Mouse (Mus musculus): ENCODE results near the gene Gm20403. TPM values are rescaled to one million over a fixed set of nuclear protein-coding genes. Genes with fewer than 3 reads are reported as not detected.
"Not testable (repeated sequence)": the region's sequence is repeated elsewhere in the genome, so short reads cannot be mapped to it uniquely, and the experiment has no call there.

Gm20403 gene
- polyA plus RNA-seq, 1 experiment: not detected

DNA sequence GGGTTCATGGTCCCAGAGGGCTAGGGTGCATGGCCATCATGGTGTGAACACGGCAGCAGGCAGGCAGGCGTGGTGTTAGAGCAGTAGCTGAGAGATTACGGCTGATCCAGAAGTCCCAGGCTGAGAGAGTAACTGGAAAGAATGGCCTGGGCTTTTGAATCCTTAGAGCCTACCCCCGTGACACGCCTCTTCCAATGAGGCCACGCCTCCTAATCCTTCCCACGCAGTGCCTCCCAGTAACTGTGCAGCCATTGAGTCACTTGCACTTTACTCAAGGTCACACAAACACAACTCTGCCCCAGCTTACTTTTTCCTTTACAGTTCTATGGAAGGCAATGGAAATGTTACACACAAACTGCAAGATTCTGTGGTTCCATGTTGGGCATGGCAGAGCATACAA lies 19.7 kb upstream of the Gm20403 start:
- 0 out of 2 replicates have a peak, but pooled peaks cover 4% of the 10 kb centered on the region for H3K9me3 ChIP-seq (replicated peaks; ENCODE audit: control insufficient read depth, insufficient read depth, low read length, poor library complexity, severe bottlenecking)
- no peaks in the 10 kb centered on the region for H3K27me3 ChIP-seq (ENCODE audit: control insufficient read depth, insufficient read depth, low read length, poor library complexity, severe bottlenecking)
- H3K4me3 ChIP-seq (ENCODE audit: low read depth, low read length): no peak overlapping the region
- no peaks in the 10 kb centered on the region for H3K36me3 ChIP-seq (ENCODE audit: control insufficient read depth, insufficient read depth, low read length, poor library complexity, severe bottlenecking)
- no peak overlapping the region for H3K9ac ChIP-seq (ENCODE audit: low read depth, poor library complexity, severe bottlenecking)
- peaks cover 1% of the 10 kb centered on the region for H3K4me1 ChIP-seq (ENCODE audit: control insufficient read depth, insufficient read depth, low read length)
- H3K27ac ChIP-seq (ENCODE audit: insufficient read depth, low read length): no peak overlapping the region
- TF ChIP-seq EP300 (IDR thresholded peaks at IDR 0.05; ENCODE audit: insufficient read depth, low read depth, low read length): no peak
- no peak for TF ChIP-seq CTCF (IDR thresholded peaks at IDR 0.05; ENCODE audit: low read depth, low read length)
- no peak for TF ChIP-seq POLR2A (IDR thresholded peaks at IDR 0.05; ENCODE audit: insufficient read depth, low read length)

DNA sequence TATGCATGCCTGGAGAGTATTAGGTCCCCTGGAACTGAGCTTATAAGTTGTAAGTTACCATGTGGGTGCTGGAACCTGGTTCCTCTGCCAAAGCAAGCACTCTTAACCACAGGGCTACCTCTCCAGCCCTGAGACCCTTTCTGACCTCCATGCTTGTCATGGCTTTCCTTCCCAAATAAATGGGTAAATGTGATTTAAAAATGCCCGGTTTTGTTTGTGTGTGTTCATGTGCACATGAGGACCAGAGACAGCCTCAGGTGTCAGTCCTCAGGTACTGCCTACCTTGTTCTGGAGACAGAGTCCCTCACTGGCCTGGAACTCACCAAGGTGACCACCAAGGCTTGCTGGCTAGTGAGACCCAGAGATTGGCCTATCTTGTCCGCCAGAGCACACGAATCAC lies 18.1 kb upstream of the Gm20403 start:
- TF ChIP-seq POLR2A (IDR thresholded peaks at IDR 0.05; ENCODE audit: insufficient read depth, low read length): no peak
- TF ChIP-seq CTCF (IDR thresholded peaks at IDR 0.05; ENCODE audit: low read depth, low read length): no peak
- TF ChIP-seq EP300 (IDR thresholded peaks at IDR 0.05; ENCODE audit: insufficient read depth, low read depth, low read length): no peak
- H3K27me3 ChIP-seq (ENCODE audit: control insufficient read depth, insufficient read depth, low read length, poor library complexity, severe bottlenecking): no peaks in the 10 kb centered on the region
- no peak overlapping the region for H3K9ac ChIP-seq (ENCODE audit: low read depth, poor library complexity, severe bottlenecking)
- peaks cover 1% of the 10 kb centered on the region for H3K4me1 ChIP-seq (ENCODE audit: control insufficient read depth, insufficient read depth, low read length)
- 0 out of 2 replicates have a peak, but pooled peaks cover 4% of the 10 kb centered on the region for H3K9me3 ChIP-seq (replicated peaks; ENCODE audit: control insufficient read depth, insufficient read depth, low read length, poor library complexity, severe bottlenecking)
- H3K36me3 ChIP-seq (ENCODE audit: control insufficient read depth, insufficient read depth, low read length, poor library complexity, severe bottlenecking): no peaks in the 10 kb centered on the region
- H3K4me3 ChIP-seq (ENCODE audit: low read depth, low read length): no peak overlapping the region
- H3K27ac ChIP-seq (ENCODE audit: insufficient read depth, low read length): no peak overlapping the region

DNA sequence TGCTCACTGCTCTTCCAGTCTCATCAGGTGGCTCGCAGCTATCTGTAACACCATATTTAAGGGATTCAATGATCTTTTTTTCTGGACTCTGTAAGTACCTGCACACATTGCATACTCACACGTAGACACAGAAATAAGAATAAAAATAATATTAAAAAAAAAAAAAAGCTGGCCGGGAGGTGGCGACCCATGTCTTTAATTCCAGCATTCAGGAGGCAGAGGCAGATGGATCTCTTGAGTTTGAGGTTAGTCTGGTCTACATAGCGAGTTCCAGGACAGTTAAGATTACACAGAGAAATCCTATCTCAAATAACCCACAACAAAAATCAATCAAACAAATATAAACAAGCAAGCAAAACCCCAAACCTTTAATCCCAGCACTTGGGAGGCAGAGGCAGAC lies 17.5 kb upstream of the Gm20403 start:
- no peaks in the 10 kb centered on the region for H3K36me3 ChIP-seq (ENCODE audit: control insufficient read depth, insufficient read depth, low read length, poor library complexity, severe bottlenecking)
- H3K4me1 ChIP-seq (ENCODE audit: control insufficient read depth, insufficient read depth, low read length): peaks cover 1% of the 10 kb centered on the region
- no peak overlapping the region for H3K9ac ChIP-seq (ENCODE audit: low read depth, poor library complexity, severe bottlenecking)
- TF ChIP-seq EP300 (IDR thresholded peaks at IDR 0.05; ENCODE audit: insufficient read depth, low read depth, low read length) (no peak), POLR2A (IDR thresholded peaks at IDR 0.05; ENCODE audit: insufficient read depth, low read length) (no peak), CTCF (IDR thresholded peaks at IDR 0.05; ENCODE audit: low read depth, low read length) (no peak)
- H3K9me3 ChIP-seq (replicated peaks; ENCODE audit: control insufficient read depth, insufficient read depth, low read length, poor library complexity, severe bottlenecking): 0 out of 2 replicates have a peak, but pooled peaks cover 4% of the 10 kb centered on the region
- no peak overlapping the region for H3K27ac ChIP-seq (ENCODE audit: insufficient read depth, low read length)
- no peak overlapping the region for H3K4me3 ChIP-seq (ENCODE audit: low read depth, low read length)
- H3K27me3 ChIP-seq (ENCODE audit: control insufficient read depth, insufficient read depth, low read length, poor library complexity, severe bottlenecking): no peaks in the 10 kb centered on the region

DNA sequence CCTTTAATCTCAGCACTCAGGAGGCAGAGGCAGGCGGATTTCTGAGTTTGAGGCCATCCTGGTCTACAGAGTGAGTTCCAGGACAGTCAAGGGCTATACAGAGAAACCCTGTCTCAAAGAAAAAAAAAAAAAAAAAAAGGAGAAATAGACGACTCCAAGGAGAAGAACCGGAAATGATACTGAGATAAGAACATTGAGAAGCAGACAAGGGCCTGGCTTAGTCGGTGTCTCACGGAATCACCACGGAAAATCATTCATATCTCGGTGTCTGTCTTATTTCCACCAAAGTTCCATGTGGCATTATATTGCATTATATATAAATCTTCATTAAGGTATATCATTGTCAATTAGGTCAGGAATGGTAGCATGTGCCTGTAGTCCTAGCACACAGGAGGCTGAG lies 16.2 kb upstream of the Gm20403 start:
- not testable (repeated sequence) for H3K27me3 ChIP-seq (ENCODE audit: control insufficient read depth, insufficient read depth, low read length, poor library complexity, severe bottlenecking); H3K36me3 ChIP-seq (ENCODE audit: control insufficient read depth, insufficient read depth, low read length, poor library complexity, severe bottlenecking); H3K4me1 ChIP-seq (ENCODE audit: control insufficient read depth, insufficient read depth, low read length); H3K9me3 ChIP-seq (replicated peaks; ENCODE audit: control insufficient read depth, insufficient read depth, low read length, poor library complexity, severe bottlenecking); H3K27ac ChIP-seq (ENCODE audit: insufficient read depth, low read length); H3K4me3 ChIP-seq (ENCODE audit: low read depth, low read length); H3K9ac ChIP-seq (ENCODE audit: low read depth, poor library complexity, severe bottlenecking)

DNA sequence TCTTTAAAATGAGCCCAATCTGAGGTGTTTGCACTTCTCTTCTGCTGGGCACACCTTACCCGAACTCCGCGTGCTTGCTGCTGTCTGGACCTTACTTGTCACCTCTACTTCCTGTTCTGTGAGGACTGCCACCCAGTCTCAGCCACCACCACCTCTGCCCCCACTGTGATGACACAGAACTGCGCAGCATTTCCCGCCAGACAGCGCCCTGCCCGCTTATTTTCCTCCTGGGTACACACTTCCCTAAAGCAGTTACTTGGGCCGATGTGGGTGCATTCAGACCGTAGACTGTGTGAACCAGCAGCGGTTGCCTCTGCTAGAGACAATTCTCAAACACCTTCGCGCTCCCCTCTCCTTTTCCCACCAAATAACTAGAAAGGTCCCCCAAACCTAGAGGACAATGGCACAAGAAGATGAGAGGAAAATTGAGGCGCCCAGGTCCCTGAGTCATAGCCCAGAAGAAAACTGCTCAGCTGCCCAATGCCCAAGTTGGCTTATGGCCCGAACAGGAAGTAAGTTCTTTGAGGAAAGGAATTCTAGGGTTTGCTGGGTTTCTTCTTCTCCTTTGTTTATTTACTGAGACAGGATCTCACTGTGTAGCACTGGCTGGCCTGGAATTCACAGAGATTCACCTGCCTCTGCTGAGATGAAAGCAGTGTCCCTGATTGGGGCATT lies 12.8 kb upstream of the Gm20403 start:
- Histone ChIP-seq H3K27ac (ENCODE audit: insufficient read depth, low read length) (no peak overlapping the region), H3K9me3 (replicated peaks; ENCODE audit: control insufficient read depth, insufficient read depth, low read length, poor library complexity, severe bottlenecking) (no peaks in the 10 kb centered on the region), H3K27me3 (ENCODE audit: control insufficient read depth, insufficient read depth, low read length, poor library complexity, severe bottlenecking) (no peaks in the 10 kb centered on the region), H3K4me1 (ENCODE audit: control insufficient read depth, insufficient read depth, low read length) (no peaks in the 10 kb centered on the region), H3K36me3 (ENCODE audit: control insufficient read depth, insufficient read depth, low read length, poor library complexity, severe bottlenecking) (no peaks in the 10 kb centered on the region), H3K9ac (ENCODE audit: low read depth, poor library complexity, severe bottlenecking) (no peak overlapping the region), H3K4me3 (ENCODE audit: low read depth, low read length) (no peak overlapping the region)
- TF ChIP-seq POLR2A (IDR thresholded peaks at IDR 0.05; ENCODE audit: insufficient read depth, low read length) (no peak), CTCF (IDR thresholded peaks at IDR 0.05; ENCODE audit: low read depth, low read length) (no peak), EP300 (IDR thresholded peaks at IDR 0.05; ENCODE audit: insufficient read depth, low read depth, low read length) (no peak)

DNA sequence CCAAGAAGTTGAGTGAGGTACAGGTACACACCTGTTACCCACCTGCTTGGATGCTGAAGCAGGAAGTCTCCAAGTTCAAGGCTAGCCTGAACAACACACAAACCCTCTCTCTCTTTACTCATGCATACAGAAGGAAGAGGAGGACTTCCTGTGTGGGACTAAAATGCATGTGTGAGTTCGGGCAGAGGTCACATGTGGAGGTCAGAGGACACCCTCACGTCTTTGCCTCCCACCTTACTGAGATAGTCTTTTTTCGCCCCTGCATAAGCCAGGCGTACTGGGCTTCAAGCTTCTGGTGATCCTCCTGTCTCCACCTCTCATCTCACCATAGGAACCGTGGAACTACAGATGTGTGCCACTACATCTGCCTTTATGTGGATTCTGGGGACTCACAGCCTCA lies 12.1 kb upstream of the Gm20403 start:
- no peaks in the 10 kb centered on the region for H3K9me3 ChIP-seq (replicated peaks; ENCODE audit: control insufficient read depth, insufficient read depth, low read length, poor library complexity, severe bottlenecking)
- no peak overlapping the region for H3K9ac ChIP-seq (ENCODE audit: low read depth, poor library complexity, severe bottlenecking)
- no peaks in the 10 kb centered on the region for H3K4me1 ChIP-seq (ENCODE audit: control insufficient read depth, insufficient read depth, low read length)
- H3K27me3 ChIP-seq (ENCODE audit: control insufficient read depth, insufficient read depth, low read length, poor library complexity, severe bottlenecking): no peaks in the 10 kb centered on the region
- no peaks in the 10 kb centered on the region for H3K36me3 ChIP-seq (ENCODE audit: control insufficient read depth, insufficient read depth, low read length, poor library complexity, severe bottlenecking)
- no peak overlapping the region for H3K4me3 ChIP-seq (ENCODE audit: low read depth, low read length)
- TF ChIP-seq CTCF (IDR thresholded peaks at IDR 0.05; ENCODE audit: low read depth, low read length): no peak
- TF ChIP-seq EP300 (IDR thresholded peaks at IDR 0.05; ENCODE audit: insufficient read depth, low read depth, low read length): no peak
- no peak for TF ChIP-seq POLR2A (IDR thresholded peaks at IDR 0.05; ENCODE audit: insufficient read depth, low read length)
- H3K27ac ChIP-seq (ENCODE audit: insufficient read depth, low read length): no peak overlapping the region

Data from ES-Bruce4 (cell line).